Mouse (Mus musculus) stomach, embryonic 14.5 days (tissue): ENCODE results near the gene Nova2. TPM values are rescaled to one million over a fixed set of nuclear protein-coding genes. Genes with fewer than 3 reads are reported as not detected.

Experiments used
- ATAC-seq: fragments of 200-750 bp; cut with Nextera tagmentation; 2 replicates; pipeline ENCODE4 v1.8.0; 2017; ENCODE audit warnings: low read depth, moderate TSS enrichment; ENCODE audit not compliant: insufficient number of reproducible peaks, insufficient read depth, low FRiP score
- H3K27ac ChIP-seq: fragments of 300-500 bp; sonication (generic); 2 replicates; pipeline ENCODE4 v1.5.1; 2014; ENCODE audit warnings: mild to moderate bottlenecking, low read length, moderate library complexity, mixed read lengths
- H3K27me3 ChIP-seq: fragments of 300-500 bp; sonication (generic); 2 replicates; pipeline ENCODE4 v1.6.1; 2014; ENCODE audit warnings: low read length, control low read depth, mixed read lengths; ENCODE audit not compliant: control insufficient read depth, insufficient read depth
- H3K36me3 ChIP-seq: fragments of 300-500 bp; sonication (generic); 2 replicates; pipeline ENCODE4 v1.6.1; 2014; ENCODE audit warnings: mild to moderate bottlenecking, control low read depth, low read length, moderate library complexity, mixed read lengths; ENCODE audit not compliant: control insufficient read depth, insufficient read depth
- H3K4me1 ChIP-seq: fragments of 300-500 bp; sonication (generic); 2 replicates; pipeline ENCODE4 v1.6.1; 2014; ENCODE audit warnings: low read length, control low read depth, mixed read lengths; ENCODE audit not compliant: control insufficient read depth, insufficient read depth
- H3K4me2 ChIP-seq: fragments of 300-500 bp; sonication (generic); replicated peaks from 2 replicates; pipeline ENCODE4 v1.6.1; 2014; ENCODE audit warnings: low read depth, low read length, control low read depth
- H3K4me3 ChIP-seq: fragments of 300-500 bp; sonication (generic); 2 replicates; pipeline ENCODE4 v1.5.1; 2014; ENCODE audit warnings: low read depth, low read length, control low read depth
- H3K9ac ChIP-seq: fragments of 300-500 bp; sonication (generic); replicated peaks from 2 replicates; pipeline ENCODE4 v1.6.1; 2014; ENCODE audit warnings: low read depth, mild to moderate bottlenecking, control low read depth, low read length, moderate library complexity, mixed read lengths
- H3K9me3 ChIP-seq: fragments of 300-500 bp; sonication (generic); 2 replicates; pipeline ENCODE4 v1.6.1; 2016; ENCODE audit warnings: low read depth, low read length, control low read depth; ENCODE audit not compliant: control insufficient read depth
- WGBS: fragments of 180-500 bp; shearing (Covaris S2); extraction: QIAGEN DNeasy Blood & Tissue Kit; methylation state at CpG from one replicate; pipeline ENCODE4 v1.1.7; 2014; 5-methylcytosine and 5-hydroxymethylcytosine counted together
- polyA plus RNA-seq: library from polyadenylated mRNA; unstranded; fragments of >200 nt; fragmentation: Nextera tagmentation; extraction: Ambion mirVana; gene quantifications from 2 replicates; pipeline ENCODE4 v1.2.1, GENCODE M21; 2014

Gene Nova2
- polyA plus RNA-seq, 1 experiment from 2014 or later = 0.81 TPM

- under 1% methylated on average over 107 of the region's 107 CpGs for WGBS
- no peaks in the 10 kb centered on the region for H3K36me3 ChIP-seq
- peaks cover 25% of the 10 kb centered on the region for H3K27me3 ChIP-seq
- no peak overlapping the region for H3K27ac ChIP-seq
- peak overlapping the region; percentile 99 for H3K4me2 ChIP-seq
- ATAC-seq = peak; percentile 81
- no peaks in the 10 kb centered on the region for H3K9me3 ChIP-seq
- no peaks in the 10 kb centered on the region for H3K4me1 ChIP-seq
- H3K9ac ChIP-seq = peak overlapping the region; percentile 48
- H3K4me3 ChIP-seq = peak overlapping the region; percentile 51
Observed at GRCm38 (mm10) chr7:18957569-18958383, 32.1 kb downstream of the Nova2 start.

DNA sequence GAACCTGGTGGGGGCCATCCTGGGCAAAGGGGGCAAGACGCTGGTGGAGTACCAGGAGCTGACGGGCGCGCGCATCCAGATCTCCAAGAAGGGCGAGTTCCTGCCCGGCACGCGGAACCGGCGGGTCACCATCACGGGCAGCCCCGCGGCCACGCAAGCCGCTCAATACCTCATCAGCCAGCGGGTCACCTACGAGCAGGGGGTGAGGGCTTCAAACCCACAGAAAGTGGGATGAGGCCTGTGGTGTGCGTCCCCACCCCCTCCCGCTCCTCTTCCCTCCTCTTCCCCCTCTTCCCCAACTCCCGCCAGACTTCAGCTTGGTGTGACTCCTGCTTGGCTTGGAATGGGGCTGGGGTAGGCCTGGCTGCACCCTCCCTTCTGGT is 32.7 kb downstream of the Nova2 start:
- Histone ChIP-seq H3K9me3 (no peaks in the 10 kb centered on the region), H3K9ac (peak overlapping the region; percentile 48; the same call in 1 of the 2 replicates), H3K4me2 (peak overlapping the region; percentile 99), H3K4me3 (peak overlapping the region; percentile 51), H3K27ac (no peak overlapping the region), H3K27me3 (peaks cover 31% of the 10 kb centered on the region), H3K4me1 (no peaks in the 10 kb centered on the region), H3K36me3 (no peaks in the 10 kb centered on the region)
- ATAC-seq = 0 out of 2 replicates have a peak, but pooled peaks have one; percentile 8
- WGBS = 0% methylated on average over 13 of the region's 21 CpGs

DNA sequence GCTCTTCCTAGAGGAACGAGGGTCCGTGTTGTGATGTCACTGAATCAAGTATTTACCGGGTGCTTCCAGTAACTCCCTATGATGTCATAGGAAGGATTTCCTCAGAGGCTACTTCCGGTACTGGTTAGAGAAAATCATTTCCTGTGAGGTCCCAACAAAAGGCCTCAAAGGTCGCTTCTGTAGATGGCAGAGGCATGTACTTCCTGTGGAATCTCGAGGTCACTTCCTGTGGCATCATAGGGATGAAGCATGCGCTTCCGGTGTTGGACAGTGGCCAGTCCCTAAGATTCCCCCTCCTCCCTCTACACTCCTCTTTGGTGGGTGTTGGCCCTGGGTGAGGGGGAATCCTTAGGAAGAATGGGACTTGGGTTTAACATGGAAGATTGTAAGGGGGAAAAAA is 33.8 kb downstream of the Nova2 start:
- H3K27me3 ChIP-seq = peaks cover 34% of the 10 kb centered on the region
- H3K36me3 ChIP-seq = no peaks in the 10 kb centered on the region
- H3K27ac ChIP-seq = no peak overlapping the region
- H3K9ac ChIP-seq = no peak overlapping the region
- H3K4me2 ChIP-seq = no peak overlapping the region
- H3K9me3 ChIP-seq = no peaks in the 10 kb centered on the region
- ATAC-seq = no peak
- WGBS = 54% methylated on average over 8 of the region's 8 CpGs
- no peak overlapping the region for H3K4me3 ChIP-seq
- no peaks in the 10 kb centered on the region for H3K4me1 ChIP-seq

GRCm38 (mm10) chr7:18962171-18962792 is 36.6 kb downstream of the Nova2 start:
- 2% methylated on average over 17 of the region's 17 CpGs for WGBS
- H3K4me1 ChIP-seq = no peaks in the 10 kb centered on the region
- H3K9me3 ChIP-seq = no peaks in the 10 kb centered on the region
- no peaks in the 10 kb centered on the region for H3K36me3 ChIP-seq
- peak overlapping the region; percentile 15; the same call in 1 of the 2 replicates for H3K4me3 ChIP-seq
- H3K4me2 ChIP-seq = peak overlapping the region; percentile 27; the same call in 1 of the 2 replicates
- no peak for ATAC-seq
- no peak overlapping the region for H3K27ac ChIP-seq
- H3K27me3 ChIP-seq = peaks cover 45% of the 10 kb centered on the region
- H3K9ac ChIP-seq = no peak overlapping the region

GRCm38 (mm10) chr7:18962795-18963194 is 37.1 kb downstream of the Nova2 start:
- Histone ChIP-seq H3K36me3 (no peaks in the 10 kb centered on the region), H3K9ac (no peak overlapping the region), H3K27me3 (peaks cover 45% of the 10 kb centered on the region), H3K4me2 (peak overlapping the region; percentile 27; the same call in 1 of the 2 replicates), H3K4me3 (peak overlapping the region; percentile 15; the same call in 1 of the 2 replicates), H3K9me3 (no peaks in the 10 kb centered on the region), H3K27ac (no peak overlapping the region), H3K4me1 (no peaks in the 10 kb centered on the region)
- ATAC-seq = no peak
- under 1% methylated on average over 20 of the region's 20 CpGs for WGBS

- no peak for ATAC-seq
- H3K27me3 ChIP-seq = peaks cover 42% of the 10 kb centered on the region
- 1% methylated on average over 19 of the region's 19 CpGs for WGBS
Observed at GRCm38 (mm10) chr7:18963294-18963843, 37.7 kb downstream of the Nova2 start.

DNA sequence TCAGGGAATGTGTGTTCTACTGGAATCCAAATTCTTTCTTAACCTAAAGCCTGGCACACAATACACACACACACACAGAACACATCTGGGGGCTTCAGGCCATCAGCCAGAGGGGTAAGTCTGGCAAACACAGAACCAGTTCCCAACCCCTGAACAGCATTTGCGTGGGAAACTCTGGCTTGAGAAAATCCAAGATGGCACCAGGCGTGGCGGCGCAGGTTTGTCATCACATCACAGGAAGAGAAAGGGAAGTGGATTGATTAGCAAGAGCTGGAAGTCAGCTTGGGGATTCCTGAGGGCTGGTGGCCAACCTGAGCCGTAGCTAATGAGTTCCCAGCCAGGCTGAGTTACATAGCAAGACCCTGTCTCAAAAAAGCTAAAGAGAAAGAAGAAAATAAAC is 39.6 kb downstream of the Nova2 start:
- no peaks in the 10 kb centered on the region for H3K36me3 ChIP-seq
- H3K4me1 ChIP-seq = no peaks in the 10 kb centered on the region
- no peak for ATAC-seq
- no peak overlapping the region for H3K4me2 ChIP-seq
- 71% methylated on average over 5 of the region's 5 CpGs for WGBS
- peaks cover 38% of the 10 kb centered on the region for H3K27me3 ChIP-seq
- no peak overlapping the region for H3K27ac ChIP-seq
- no peaks in the 10 kb centered on the region for H3K9me3 ChIP-seq
- no peak overlapping the region for H3K9ac ChIP-seq
- H3K4me3 ChIP-seq = no peak overlapping the region

More at GRCm38 (mm10) chr7:18963294-18963843, 37.7 kb downstream of the Nova2 start:
- 0 out of 2 replicates have a peak overlapping the region, but pooled peaks have one; percentile 2 for H3K4me2 ChIP-seq
- H3K27ac ChIP-seq = no peak overlapping the region
- no peaks in the 10 kb centered on the region for H3K36me3 ChIP-seq
- H3K9ac ChIP-seq = no peak overlapping the region
- H3K9me3 ChIP-seq = no peaks in the 10 kb centered on the region
- no peaks in the 10 kb centered on the region for H3K4me1 ChIP-seq
- H3K4me3 ChIP-seq = no peak overlapping the region

- H3K9ac ChIP-seq = no peak overlapping the region
- no peak overlapping the region for H3K27ac ChIP-seq
- no peak overlapping the region for H3K4me2 ChIP-seq
- 3% methylated on average over 8 of the region's 8 CpGs for WGBS
- no peak; the same call in 1 of the 2 replicates for ATAC-seq
- H3K9me3 ChIP-seq = no peaks in the 10 kb centered on the region
- H3K4me3 ChIP-seq = no peak overlapping the region
- H3K4me1 ChIP-seq = no peaks in the 10 kb centered on the region
- H3K27me3 ChIP-seq = peaks cover 22% of the 10 kb centered on the region
- no peaks in the 10 kb centered on the region for H3K36me3 ChIP-seq
Observed at GRCm38 (mm10) chr7:18967603-18968002, 41.9 kb downstream of the Nova2 start.
